Mouse (Mus musculus) CH12.LX (cell line): ENCODE data around the gene Pbx1. TPM values are rescaled to one million over a fixed set of nuclear protein-coding genes. Genes with fewer than 3 reads are reported as not detected.

Source experiments
- DNase-seq: peaks from one replicate; pipeline ENCODE4 v3.0.0-alpha.2; 2013; ENCODE audit errors: extremely low read depth
- H3K27ac ChIP-seq: 2 replicates; pipeline ENCODE4 v1.5.1; 2012; ENCODE audit warnings: low read depth, mild to moderate bottlenecking, control low read depth, moderate library complexity; ENCODE audit not compliant: insufficient read depth
- H3K27me3 ChIP-seq: replicated peaks from 2 replicates; pipeline ENCODE3; 2012; ENCODE audit warnings: inconsistent platforms
- H3K36me3 ChIP-seq, 2 experiments: replicated peaks in 1 of 2; 2 replicates each; pipeline versions ENCODE3 to v1.6.1; 2012; ENCODE audit warnings: inconsistent platforms in 1 of 2, low read length in 1 of 2, mild to moderate bottlenecking in 1 of 2, mixed read lengths in 1 of 2, moderate library complexity in 1 of 2; ENCODE audit not compliant: control insufficient read depth in 1 of 2, insufficient read depth in 1 of 2
- H3K4me1 ChIP-seq, 2 experiments: 2 replicates each; pipeline ENCODE4 v1.6.1; 2012; ENCODE audit warnings: inconsistent platforms in 1 of 2, moderate library complexity in 1 of 2; ENCODE audit not compliant: insufficient read depth in 2 of 2, control insufficient read depth in 1 of 2
- H3K4me2 ChIP-seq: 2 replicates; pipeline ENCODE4 v1.6.1; 2012; ENCODE audit warnings: low read depth, mild to moderate bottlenecking, control low read depth; ENCODE audit not compliant: poor library complexity, insufficient read depth, severe bottlenecking
- H3K4me3 ChIP-seq, 3 experiments: fragments of 150-350 bp in 1 of 3; sonication (generic) in 1 of 3; replicated peaks in 1 of 3; 2 replicates each; pipeline versions ENCODE3 to v1.5.1; 2011 to 2012; ENCODE audit warnings: low read depth in 2 of 3, low read length in 2 of 3, mild to moderate bottlenecking in 2 of 3, moderate library complexity in 2 of 3, control low read depth in 1 of 3, improper control_type of control experiment in 1 of 3, inconsistent platforms in 1 of 3, mixed read lengths in 1 of 3; ENCODE audit not compliant: poor library complexity in 1 of 3
- H3K79me2 ChIP-seq: replicated peaks from 2 replicates; pipeline ENCODE4 v1.6.1; 2012; ENCODE audit warnings: mild to moderate bottlenecking, moderate library complexity; ENCODE audit not compliant: control insufficient read depth, poor library complexity, insufficient read depth, severe bottlenecking; ENCODE audit errors: extremely low read depth
- H3K9ac ChIP-seq: 2 replicates; pipeline ENCODE4 v1.6.1; 2012; ENCODE audit warnings: low read depth, mild to moderate bottlenecking, control low read depth, moderate library complexity; ENCODE audit not compliant: insufficient read depth
- H3K9me3 ChIP-seq: replicated peaks from 2 replicates; pipeline ENCODE3; 2012; ENCODE audit warnings: low read length, inconsistent platforms, mixed read lengths
- BHLHE40 ChIP-seq: IDR thresholded peaks from 2 replicates; pipeline ENCODE4 v1.6.1; 2011; ENCODE audit warnings: mild to moderate bottlenecking, low read depth, low read length, improper control_type of control experiment
- CHD2 ChIP-seq: IDR thresholded peaks from 2 replicates; pipeline ENCODE4 v1.6.1; 2011; ENCODE audit warnings: low read length, improper control_type of control experiment
- CTCF ChIP-seq, 2 experiments: IDR thresholded peaks in 1 of 2; conservative IDR thresholded peaks in 1 of 2; 2 replicates each; pipeline ENCODE4 v1.5.1; 2011 to 2012; ENCODE audit warnings: low read depth in 2 of 2, low read length in 2 of 2, improper control_type of control experiment in 1 of 2, inconsistent platforms in 1 of 2, mild to moderate bottlenecking in 1 of 2, moderate library complexity in 1 of 2
- E2F4 ChIP-seq: IDR thresholded peaks from 2 replicates; pipeline ENCODE4 v1.6.1; 2011; ENCODE audit warnings: low read depth, low read length, improper control_type of control experiment; ENCODE audit not compliant: insufficient replicate concordance
- ELF1 ChIP-seq: IDR thresholded peaks from 2 replicates; pipeline ENCODE4 v1.6.1; 2014; ENCODE audit warnings: low read depth, mild to moderate bottlenecking, inconsistent platforms, low read length, improper control_type of control experiment
- ETS1 ChIP-seq: conservative IDR thresholded peaks from 2 replicates; pipeline ENCODE4 v1.6.1; 2012; ENCODE audit warnings: low read depth, mild to moderate bottlenecking, inconsistent platforms, low read length, improper control_type of control experiment, moderate library complexity
- KAT2A ChIP-seq: IDR thresholded peaks from 2 replicates; pipeline ENCODE4 v1.6.1; 2012; ENCODE audit warnings: low read length, improper control_type of control experiment, inconsistent platforms; ENCODE audit not compliant: insufficient replicate concordance
- MAFK ChIP-seq: IDR thresholded peaks from 2 replicates; pipeline ENCODE4 v1.6.1; 2011; ENCODE audit warnings: low read length, improper control_type of control experiment; ENCODE audit not compliant: insufficient replicate concordance
- MEF2A ChIP-seq: IDR thresholded peaks from 2 replicates; pipeline ENCODE4 v1.6.1; 2014; ENCODE audit warnings: low read depth, mild to moderate bottlenecking, inconsistent platforms, low read length, improper control_type of control experiment, borderline replicate concordance
- MXI1 ChIP-seq: IDR thresholded peaks from 2 replicates; pipeline ENCODE4 v1.6.1; 2011; ENCODE audit warnings: mild to moderate bottlenecking, low read depth, low read length, improper control_type of control experiment
- MYC ChIP-seq: IDR thresholded peaks from 2 replicates; pipeline ENCODE4 v1.6.1; 2011; ENCODE audit warnings: low read depth, mild to moderate bottlenecking, improper control_type of control experiment, low read length
- NRF1 ChIP-seq: IDR thresholded peaks from 2 replicates; pipeline ENCODE4 v1.6.1; 2014; ENCODE audit warnings: low read depth, mild to moderate bottlenecking, inconsistent platforms, low read length, improper control_type of control experiment, moderate library complexity
- PAX5 ChIP-seq: IDR thresholded peaks from 2 replicates; pipeline ENCODE4 v1.6.1; 2012; ENCODE audit warnings: low read length, inconsistent platforms, mixed read lengths
- POLR2A ChIP-seq: IDR thresholded peaks from 2 replicates; pipeline ENCODE4 v1.6.1; 2011; ENCODE audit warnings: low read depth, mild to moderate bottlenecking, improper control_type of control experiment, low read length
- POLR2AphosphoS2 ChIP-seq: IDR thresholded peaks from 2 replicates; pipeline ENCODE4 v1.6.1; 2011; ENCODE audit warnings: low read depth, low read length, improper control_type of control experiment
- RAD21 ChIP-seq: IDR thresholded peaks from 2 replicates; pipeline ENCODE4 v1.6.1; 2011; ENCODE audit warnings: low read depth, mild to moderate bottlenecking, low read length, improper control_type of control experiment, moderate library complexity
- RCOR1 ChIP-seq: conservative IDR thresholded peaks from 2 replicates; pipeline ENCODE4 v1.6.1; 2012; ENCODE audit warnings: low read depth, mild to moderate bottlenecking, inconsistent platforms, low read length, improper control_type of control experiment
- SMC3 ChIP-seq: IDR thresholded peaks from 2 replicates; pipeline ENCODE4 v1.6.1; 2011; ENCODE audit warnings: low read depth, low read length, improper control_type of control experiment
- TCF12 ChIP-seq: IDR thresholded peaks from 2 replicates; pipeline ENCODE4 v1.6.1; 2014; ENCODE audit warnings: low read depth, mild to moderate bottlenecking, inconsistent platforms, low read length, improper control_type of control experiment
- USF1 ChIP-seq: IDR thresholded peaks from 2 replicates; pipeline ENCODE4 v1.6.1; 2014; ENCODE audit warnings: low read depth, mild to moderate bottlenecking, inconsistent platforms, low read length, improper control_type of control experiment
- USF2 ChIP-seq: conservative IDR thresholded peaks from 2 replicates; pipeline ENCODE4 v1.6.1; 2011; ENCODE audit warnings: low read depth, low read length, improper control_type of control experiment
- ZKSCAN1 ChIP-seq: IDR thresholded peaks from 2 replicates; pipeline ENCODE4 v1.6.1; 2012; ENCODE audit warnings: low read depth, inconsistent platforms, low read length, improper control_type of control experiment, borderline replicate concordance
- ZNF384 ChIP-seq: IDR thresholded peaks from 2 replicates; pipeline ENCODE4 v1.6.1; 2012; ENCODE audit warnings: low read depth, low read length, improper control_type of control experiment, inconsistent platforms
- dilution Hi-C: fragments of 300-500 bp; cut with MboI; formaldehyde crosslinking; loops from 2 replicates; pipeline ENCODE4 v1.14.3; 2020; ENCODE audit warnings: low sequenced_read_pairs; ENCODE audit not compliant: extremely low pct_unique_long_range_greater_than_20kb, extremely low pct_ligation_motif_present
- in situ Hi-C: fragments of 300-500 bp; cut with MboI; formaldehyde crosslinking; loops from 3 replicates; pipeline ENCODE4 v1.14.3; 2019; ENCODE audit warnings: low sequenced_read_pairs, low pct_ligation_motif_present, low pct_unique_long_range_greater_than_20kb, mixed read lengths
- polyA plus RNA-seq: library from polyadenylated mRNA; unstranded; fragments of >175 nt; gene quantifications from 2 replicates; pipeline ENCODE4 v1.2.1, GENCODE M21; 2012; ENCODE audit warnings: low read depth; ENCODE audit not compliant: insufficient read length
- total RNA-seq, 2 experiments: library from RNA; depleted of rRNA; stranded (reverse); fragments of 300-350 nt in 1 of 2; fragments of >200 nt in 1 of 2; gene quantifications; 2 replicates each; pipeline ENCODE4 v1.2.3; 2012 to 2014

Gene Pbx1
- total and polyA plus RNA-seq, 3 experiments = not detected

GRCm38 (mm10) chr1:168137890-168138289 lies 294.2 kb downstream of the Pbx1 start:
- TF ChIP-seq CTCF (conservative IDR thresholded peaks at IDR 0.05 in 1 of 2, IDR thresholded peaks at IDR 0.05 in 1 of 2; ENCODE audit: low read depth in 2 of 2, low read length in 2 of 2) = no peak
- TF ChIP-seq USF1 = no peak
- TF ChIP-seq USF2 = no peak
- no peak for TF ChIP-seq ZNF384
- TF ChIP-seq MEF2A = no peak
- TF ChIP-seq E2F4 = no peak
- TF ChIP-seq RCOR1 = no peak
- DNase-seq = no peak
- dilution Hi-C loops = no loop called here
- H3K36me3 ChIP-seq = no peaks in the 10 kb centered on the region
- H3K9ac ChIP-seq = no peak overlapping the region
- no peaks in the 10 kb centered on the region for H3K27me3 ChIP-seq
- in situ Hi-C loops = no loop called here
- H3K4me1 ChIP-seq = no peaks in the 10 kb centered on the region
- H3K4me3 ChIP-seq = no peak overlapping the region
- peaks cover 90% of the 10 kb centered on the region for H3K9me3 ChIP-seq
- H3K4me2 ChIP-seq = no peak overlapping the region
- no peaks in the 10 kb centered on the region for H3K79me2 ChIP-seq
- H3K27ac ChIP-seq = no peak overlapping the region

DNA sequence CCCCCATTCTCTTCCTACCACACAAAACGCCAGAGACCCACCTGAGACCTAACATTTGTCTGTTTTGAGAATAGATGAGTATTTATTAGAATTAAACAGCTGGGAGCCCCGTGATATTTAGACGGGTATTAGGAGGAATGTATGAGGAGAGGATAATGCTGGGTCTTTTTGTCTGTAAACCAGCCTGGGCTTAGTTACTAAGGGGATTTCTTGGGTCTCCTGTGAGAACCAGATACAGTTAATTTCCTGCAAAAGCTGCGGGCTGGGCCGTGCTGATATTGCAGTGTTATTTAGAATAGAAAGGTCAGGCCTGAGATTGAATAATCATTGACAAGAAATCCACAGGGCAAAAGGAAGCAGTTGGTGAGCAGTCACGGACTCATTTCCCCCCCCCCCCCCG lies 296.5 kb downstream of the Pbx1 start:
- Histone ChIP-seq H3K9ac (no peak overlapping the region), H3K4me3 (no peak overlapping the region), H3K27ac (no peak overlapping the region), H3K4me2 (no peak overlapping the region), H3K9me3 (peaks cover 91% of the 10 kb centered on the region), H3K27me3 (no peaks in the 10 kb centered on the region), H3K36me3 (no peaks in the 10 kb centered on the region), H3K4me1 (no peaks in the 10 kb centered on the region), H3K79me2 (no peaks in the 10 kb centered on the region)
- in situ Hi-C loops = no loop called here
- DNase-seq = no peak
- TF ChIP-seq NRF1 (no peak), POLR2AphosphoS2 (no peak), BHLHE40 (no peak), ELF1 (no peak), MAFK (no peak), CHD2 (no peak), TCF12 (no peak)
- dilution Hi-C loops = no loop called here

- no peak for DNase-seq
- in situ Hi-C loops = no loop called here
- no peak overlapping the region for H3K27ac ChIP-seq
- TF ChIP-seq POLR2A (no peak), TCF12 (no peak), ZNF384 (no peak), USF1 (no peak), PAX5 (no peak), MXI1 (no peak), ZKSCAN1 (no peak), ETS1 (no peak), MEF2A (no peak), KAT2A (no peak), MYC (no peak), SMC3 (no peak), POLR2AphosphoS2 (no peak), RCOR1 (no peak), RAD21 (no peak)
- H3K9me3 ChIP-seq = peaks cover 84% of the 10 kb centered on the region
- no peak overlapping the region for H3K4me3 ChIP-seq
- H3K9ac ChIP-seq = no peak overlapping the region
- H3K4me1 ChIP-seq = no peaks in the 10 kb centered on the region
- dilution Hi-C loops = no loop called here
- no peak overlapping the region for H3K4me2 ChIP-seq
- H3K36me3 ChIP-seq = no peaks in the 10 kb centered on the region
- H3K27me3 ChIP-seq = no peaks in the 10 kb centered on the region
- no peaks in the 10 kb centered on the region for H3K79me2 ChIP-seq
These were observed 298.4 kb downstream of the Pbx1 start for GRCm38 (mm10) chr1:168133696-168134095.
